Mouse (Mus musculus) intestine, embryonic 15.5 days (tissue): ENCODE results near the gene Foxn3. TPM values are rescaled to one million over a fixed set of nuclear protein-coding genes. Genes with fewer than 3 reads are reported as not detected.
A peak's percentile ranks its signal among the peaks of the same experiment; 100 is the strongest.

Source experiments
- ATAC-seq: fragments of 200-750 bp; cut with Nextera tagmentation; 2 replicates; pipeline ENCODE4 v1.8.0; 2017; ENCODE audit warnings: moderate TSS enrichment, moderate library complexity
- H3K27ac ChIP-seq: fragments of 300-500 bp; sonication (generic); 2 replicates; pipeline ENCODE4 v1.5.1; 2015; ENCODE audit warnings: mild to moderate bottlenecking, inconsistent platforms
- H3K27me3 ChIP-seq: fragments of 300-500 bp; sonication (generic); replicated peaks from 2 replicates; pipeline ENCODE4 v1.6.1; 2015; ENCODE audit warnings: inconsistent platforms
- H3K36me3 ChIP-seq: fragments of 300-500 bp; sonication (generic); 2 replicates; pipeline ENCODE4 v1.6.1; 2015; ENCODE audit warnings: inconsistent platforms
- H3K4me1 ChIP-seq: fragments of 300-500 bp; sonication (generic); replicated peaks from 2 replicates; pipeline ENCODE4 v1.6.1; 2015; ENCODE audit warnings: inconsistent platforms
- H3K4me2 ChIP-seq: fragments of 300-500 bp; sonication (generic); replicated peaks from 2 replicates; pipeline ENCODE4 v1.6.1; 2015; ENCODE audit warnings: mild to moderate bottlenecking, inconsistent platforms
- H3K4me3 ChIP-seq: fragments of 300-500 bp; sonication (generic); replicated peaks from 2 replicates; pipeline ENCODE4 v1.5.1; 2015; ENCODE audit warnings: inconsistent platforms
- H3K9ac ChIP-seq: fragments of 300-500 bp; sonication (generic); 2 replicates; pipeline ENCODE4 v1.6.1; 2015; ENCODE audit warnings: inconsistent platforms
- H3K9me3 ChIP-seq: fragments of 300-500 bp; sonication (generic); 2 replicates; pipeline ENCODE4 v1.6.1; 2016; ENCODE audit warnings: inconsistent platforms
- WGBS: fragments of 180-500 bp; shearing (Covaris S2); methylation state at CpG from one replicate; pipeline ENCODE4 v1.1.7; 2015; 5-methylcytosine and 5-hydroxymethylcytosine counted together
- polyA plus RNA-seq: library from polyadenylated mRNA; unstranded; fragments of >200 nt; fragmentation: Nextera tagmentation; extraction: Ambion mirVana; gene quantifications from 2 replicates; pipeline ENCODE4 v1.2.1, GENCODE M21; 2015

The Foxn3 gene
- polyA plus RNA-seq, 1 experiment from 2014 or later, result 57.3 TPM

- Histone ChIP-seq H3K36me3 (peaks cover 7% of the 10 kb centered on the region; the same call in 1 of the 2 replicates), H3K9me3 (no peaks in the 10 kb centered on the region), H3K9ac (no peak overlapping the region), H3K27ac (no peak overlapping the region), H3K4me2 (no peak overlapping the region), H3K27me3 (no peaks in the 10 kb centered on the region), H3K4me3 (no peak overlapping the region), H3K4me1 (peaks cover 3% of the 10 kb centered on the region; the same call in 1 of the 2 replicates)
- ATAC-seq, result no peak
- WGBS, result 85% methylated on average over 4 of the region's 4 CpGs
Measured at GRCm38 (mm10) chr12:99385073-99385472, 178.3 kb downstream of the Foxn3 start.

- Histone ChIP-seq H3K4me2 (no peak overlapping the region), H3K27me3 (no peaks in the 10 kb centered on the region), H3K9me3 (no peaks in the 10 kb centered on the region), H3K9ac (no peak overlapping the region), H3K4me3 (no peak overlapping the region), H3K4me1 (peaks cover 15% of the 10 kb centered on the region), H3K27ac (no peak overlapping the region), H3K36me3 (0 out of 2 replicates have a peak, but pooled peaks cover 5% of the 10 kb centered on the region)
- no peak for ATAC-seq
- 84% methylated on average over 9 of the region's 9 CpGs for WGBS
Measured at GRCm38 (mm10) chr12:99381317-99381716, 182.1 kb downstream of the Foxn3 start.

- H3K36me3 ChIP-seq, result 0 out of 2 replicates have a peak, but pooled peaks cover 5% of the 10 kb centered on the region
- WGBS, result 62% methylated on average over 4 of the region's 4 CpGs
Measured at GRCm38 (mm10) chr12:99380855-99381262, 182.5 kb downstream of the Foxn3 start.

GRCm38 (mm10) chr12:99380124-99380523, 183.3 kb downstream of the Foxn3 start:
- no peaks in the 10 kb centered on the region for H3K9me3 ChIP-seq
- no peak overlapping the region for H3K9ac ChIP-seq
- H3K4me3 ChIP-seq, result no peak overlapping the region
- no peak overlapping the region for H3K27ac ChIP-seq
- H3K36me3 ChIP-seq, result 0 out of 2 replicates have a peak, but pooled peaks cover 5% of the 10 kb centered on the region
- WGBS, result 77% methylated on average over 6 of the region's 6 CpGs
- H3K4me1 ChIP-seq, result peaks cover 15% of the 10 kb centered on the region
- H3K27me3 ChIP-seq, result no peaks in the 10 kb centered on the region
- H3K4me2 ChIP-seq, result no peak overlapping the region
- ATAC-seq, result no peak

More at GRCm38 (mm10) chr12:99380855-99381262, 182.5 kb downstream of the Foxn3 start:
- H3K4me1 ChIP-seq, result peaks cover 15% of the 10 kb centered on the region
- no peaks in the 10 kb centered on the region for H3K27me3 ChIP-seq
- no peak overlapping the region for H3K27ac ChIP-seq
- ATAC-seq, result no peak
- no peak overlapping the region for H3K4me3 ChIP-seq
- H3K9me3 ChIP-seq, result no peaks in the 10 kb centered on the region
- no peak overlapping the region for H3K4me2 ChIP-seq
- no peak overlapping the region for H3K9ac ChIP-seq

- Histone ChIP-seq H3K4me1 (peaks cover 15% of the 10 kb centered on the region), H3K4me3 (no peak overlapping the region), H3K4me2 (no peak overlapping the region), H3K9ac (no peak overlapping the region), H3K27ac (no peak overlapping the region), H3K36me3 (peaks cover 8% of the 10 kb centered on the region; the same call in 1 of the 2 replicates), H3K27me3 (no peaks in the 10 kb centered on the region), H3K9me3 (no peaks in the 10 kb centered on the region)
- 60% methylated on average over 8 of the region's 8 CpGs for WGBS
- no peak for ATAC-seq
Measured at GRCm38 (mm10) chr12:99378284-99378683, 185.1 kb downstream of the Foxn3 start.

- WGBS, result 51% methylated on average over 3 of the region's 3 CpGs
- Histone ChIP-seq H3K27me3 (no peaks in the 10 kb centered on the region), H3K4me2 (no peak overlapping the region), H3K27ac (no peak overlapping the region), H3K4me1 (peaks cover 15% of the 10 kb centered on the region), H3K9ac (no peak overlapping the region), H3K4me3 (no peak overlapping the region), H3K9me3 (no peaks in the 10 kb centered on the region), H3K36me3 (peaks cover 8% of the 10 kb centered on the region; the same call in 1 of the 2 replicates)
- ATAC-seq, result no peak
Measured at GRCm38 (mm10) chr12:99377705-99378104, 185.7 kb downstream of the Foxn3 start.

GRCm38 (mm10) chr12:99377069-99377468, 186.3 kb downstream of the Foxn3 start:
- no peaks in the 10 kb centered on the region for H3K27me3 ChIP-seq
- H3K9me3 ChIP-seq, result no peaks in the 10 kb centered on the region
- no peak overlapping the region for H3K9ac ChIP-seq
- no peak overlapping the region for H3K27ac ChIP-seq
- H3K4me1 ChIP-seq, result peaks cover 15% of the 10 kb centered on the region
- H3K4me2 ChIP-seq, result no peak overlapping the region
- 39% methylated on average over 10 of the region's 10 CpGs for WGBS
- no peak; the same call in 1 of the 2 replicates for ATAC-seq
- H3K36me3 ChIP-seq, result peaks cover 6% of the 10 kb centered on the region; the same call in 1 of the 2 replicates
- no peak overlapping the region for H3K4me3 ChIP-seq

GRCm38 (mm10) chr12:99375878-99376454, 187.4 kb downstream of the Foxn3 start:
- Histone ChIP-seq H3K27ac (no peak overlapping the region), H3K36me3 (peaks cover 4% of the 10 kb centered on the region; the same call in 1 of the 2 replicates), H3K4me1 (peaks cover 15% of the 10 kb centered on the region), H3K9me3 (no peaks in the 10 kb centered on the region), H3K4me2 (no peak overlapping the region), H3K27me3 (no peaks in the 10 kb centered on the region), H3K4me3 (no peak overlapping the region), H3K9ac (no peak overlapping the region)
- peak; percentile 48; the same call in 1 of the 2 replicates for ATAC-seq
- 61% methylated on average over 8 of the region's 8 CpGs for WGBS

- WGBS, result 71% methylated on average over 6 of the region's 6 CpGs
- Histone ChIP-seq H3K4me2 (no peak overlapping the region), H3K4me3 (no peak overlapping the region), H3K36me3 (peaks cover 4% of the 10 kb centered on the region; the same call in 1 of the 2 replicates), H3K9ac (no peak overlapping the region), H3K27me3 (no peaks in the 10 kb centered on the region), H3K27ac (no peak overlapping the region), H3K4me1 (peaks cover 15% of the 10 kb centered on the region), H3K9me3 (no peaks in the 10 kb centered on the region)
- ATAC-seq, result no peak
Measured at GRCm38 (mm10) chr12:99375426-99375825, 188.0 kb downstream of the Foxn3 start.

- no peaks in the 10 kb centered on the region for H3K27me3 ChIP-seq
- peaks cover 4% of the 10 kb centered on the region; the same call in 1 of the 2 replicates for H3K36me3 ChIP-seq
- no peak for ATAC-seq
- 85% methylated on average over 12 of the region's 12 CpGs for WGBS
- no peak overlapping the region for H3K4me3 ChIP-seq
- no peak overlapping the region for H3K4me2 ChIP-seq
- H3K27ac ChIP-seq, result no peak overlapping the region
- H3K4me1 ChIP-seq, result peaks cover 12% of the 10 kb centered on the region
- H3K9me3 ChIP-seq, result no peaks in the 10 kb centered on the region
- no peak overlapping the region for H3K9ac ChIP-seq
Measured at GRCm38 (mm10) chr12:99374099-99374600, 189.2 kb downstream of the Foxn3 start.

- no peak overlapping the region for H3K9ac ChIP-seq
- H3K4me2 ChIP-seq, result no peak overlapping the region
- H3K27ac ChIP-seq, result no peak overlapping the region
- H3K9me3 ChIP-seq, result no peaks in the 10 kb centered on the region
- WGBS, result 76% methylated on average over 4 of the region's 4 CpGs
- H3K4me3 ChIP-seq, result no peak overlapping the region
- H3K36me3 ChIP-seq, result peaks cover 4% of the 10 kb centered on the region; the same call in 1 of the 2 replicates
- H3K27me3 ChIP-seq, result no peaks in the 10 kb centered on the region
- no peak for ATAC-seq
- H3K4me1 ChIP-seq, result peaks cover 12% of the 10 kb centered on the region
Measured at GRCm38 (mm10) chr12:99373584-99373983, 189.8 kb downstream of the Foxn3 start.

GRCm38 (mm10) chr12:99371500-99371899, 191.9 kb downstream of the Foxn3 start:
- H3K36me3 ChIP-seq, result peaks cover 4% of the 10 kb centered on the region; the same call in 1 of the 2 replicates
- H3K4me1 ChIP-seq, result no peaks in the 10 kb centered on the region
- 35% methylated on average over 5 of the region's 5 CpGs for WGBS
- H3K4me3 ChIP-seq, result no peak overlapping the region
- H3K9me3 ChIP-seq, result no peaks in the 10 kb centered on the region
- no peak overlapping the region for H3K4me2 ChIP-seq
- no peak overlapping the region for H3K27ac ChIP-seq
- no peaks in the 10 kb centered on the region for H3K27me3 ChIP-seq
- H3K9ac ChIP-seq, result no peak overlapping the region
- ATAC-seq, result no peak

- no peaks in the 10 kb centered on the region for H3K27me3 ChIP-seq
- no peak for ATAC-seq
- WGBS, result 94% methylated on average over 10 of the region's 10 CpGs
- no peak overlapping the region for H3K9ac ChIP-seq
- H3K4me2 ChIP-seq, result no peak overlapping the region
- no peaks in the 10 kb centered on the region for H3K9me3 ChIP-seq
- H3K4me3 ChIP-seq, result no peak overlapping the region
- H3K27ac ChIP-seq, result no peak overlapping the region
- H3K4me1 ChIP-seq, result 0 out of 2 replicates have a peak, but pooled peaks cover 4% of the 10 kb centered on the region
- H3K36me3 ChIP-seq, result no peaks in the 10 kb centered on the region
Measured at GRCm38 (mm10) chr12:99368251-99368650, 195.1 kb downstream of the Foxn3 start.
